Mouse (Mus musculus) stomach, embryonic 16.5 days (tissue): ENCODE measurements around the gene Epb41l2. TPM values are rescaled to one million over a fixed set of nuclear protein-coding genes. Genes with fewer than 3 reads are reported as not detected.

Experiments
- ATAC-seq: fragments of 200-750 bp; cut with Nextera tagmentation; 2 replicates; pipeline ENCODE4 v1.8.0; 2017; ENCODE audit warnings: moderate number of reproducible peaks, moderate TSS enrichment; ENCODE audit not compliant: insufficient read depth, low FRiP score
- H3K27ac ChIP-seq: fragments of 300-500 bp; sonication (generic); 2 replicates; pipeline ENCODE4 v1.5.1; 2014; ENCODE audit warnings: low read length
- H3K27me3 ChIP-seq: fragments of 300-500 bp; sonication (generic); 2 replicates; pipeline ENCODE4 v1.6.1; 2014; ENCODE audit warnings: low read length, control low read depth, mixed read lengths; ENCODE audit not compliant: control insufficient read depth, insufficient read depth
- H3K36me3 ChIP-seq: fragments of 300-500 bp; sonication (generic); 2 replicates; pipeline ENCODE4 v1.6.1; 2014; ENCODE audit warnings: low read length; ENCODE audit not compliant: control insufficient read depth, insufficient read depth
- H3K4me1 ChIP-seq: fragments of 300-500 bp; sonication (generic); 2 replicates; pipeline ENCODE4 v1.6.1; 2014; ENCODE audit warnings: low read length, control low read depth, mixed read lengths; ENCODE audit not compliant: control insufficient read depth, insufficient read depth
- H3K4me2 ChIP-seq: fragments of 300-500 bp; sonication (generic); 2 replicates; pipeline ENCODE4 v1.6.1; 2014; ENCODE audit warnings: low read depth, low read length, mixed read lengths
- H3K4me3 ChIP-seq: fragments of 300-500 bp; sonication (generic); replicated peaks from 2 replicates; pipeline ENCODE4 v1.5.1; 2014; ENCODE audit warnings: mild to moderate bottlenecking, low read length
- H3K9ac ChIP-seq: fragments of 300-500 bp; sonication (generic); 2 replicates; pipeline ENCODE4 v1.6.1; 2014; ENCODE audit warnings: low read length
- H3K9me3 ChIP-seq: fragments of 300-500 bp; sonication (generic); replicated peaks from 2 replicates; pipeline ENCODE4 v1.6.1; 2016; ENCODE audit warnings: low read length, control low read depth; ENCODE audit not compliant: control insufficient read depth
- WGBS: fragments of 180-500 bp; shearing (Covaris S2); extraction: QIAGEN DNeasy Blood & Tissue Kit; methylation state at CpG from one replicate; pipeline ENCODE4 v1.1.7; 2014; 5-methylcytosine and 5-hydroxymethylcytosine counted together
- polyA plus RNA-seq: library from polyadenylated mRNA; unstranded; fragments of >200 nt; fragmentation: Nextera tagmentation; extraction: Ambion mirVana; gene quantifications from 2 replicates; pipeline ENCODE4 v1.2.1, GENCODE M21; 2015

The Epb41l2 gene
- polyA plus RNA-seq, 1 experiment from 2014 or later = 60.9 TPM

DNA sequence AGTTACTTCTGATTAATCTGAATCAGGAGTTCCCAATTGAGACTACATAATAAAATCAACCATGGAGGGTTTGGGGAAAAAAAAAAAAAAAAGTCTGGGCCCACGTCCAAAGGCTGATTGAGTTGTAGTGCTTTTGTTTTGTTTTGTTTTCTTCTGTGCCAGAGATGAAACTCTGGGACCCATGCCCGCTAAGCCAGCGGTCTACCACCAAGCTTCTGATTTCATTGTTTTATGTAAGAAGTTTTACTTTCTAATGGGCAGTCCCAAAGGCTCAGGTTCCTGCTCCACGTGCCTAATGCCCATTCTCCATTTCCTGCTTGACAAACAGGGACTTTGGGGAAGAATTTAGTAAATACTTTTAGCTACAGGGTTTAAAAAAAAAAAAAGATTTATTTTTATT is 33.9 kb upstream of the Epb41l2 start:
- no peak for ATAC-seq
- H3K27me3 ChIP-seq = no peaks in the 10 kb centered on the region
- H3K9ac ChIP-seq = no peak overlapping the region
- H3K9me3 ChIP-seq = no peaks in the 10 kb centered on the region
- no peak overlapping the region for H3K4me2 ChIP-seq
- WGBS = 70% methylated on average over 4 of the region's 4 CpGs
- no peaks in the 10 kb centered on the region for H3K4me1 ChIP-seq
- H3K27ac ChIP-seq = no peak overlapping the region
- no peaks in the 10 kb centered on the region for H3K36me3 ChIP-seq
- no peak overlapping the region for H3K4me3 ChIP-seq

DNA sequence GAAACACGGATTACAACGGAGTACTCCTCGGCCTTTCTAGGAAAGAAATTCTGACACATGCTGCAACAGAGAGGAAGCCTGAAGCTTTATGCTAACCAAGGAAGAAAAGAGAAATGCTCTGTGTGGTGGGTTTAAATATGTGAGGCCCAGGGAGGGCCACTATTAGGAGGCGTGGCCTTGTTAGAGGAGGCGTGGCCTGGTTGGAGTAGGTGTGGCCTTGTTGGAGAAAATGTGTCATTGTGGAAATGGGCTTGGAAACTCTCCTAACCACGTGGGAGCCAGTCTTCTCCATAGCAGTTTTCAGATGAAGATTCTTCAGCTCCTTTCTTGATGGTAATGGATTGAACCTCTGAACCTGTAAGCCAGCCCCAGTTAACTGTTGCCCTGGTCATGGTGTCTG is 32.1 kb upstream of the Epb41l2 start:
- 75% methylated on average over 6 of the region's 6 CpGs for WGBS

DNA sequence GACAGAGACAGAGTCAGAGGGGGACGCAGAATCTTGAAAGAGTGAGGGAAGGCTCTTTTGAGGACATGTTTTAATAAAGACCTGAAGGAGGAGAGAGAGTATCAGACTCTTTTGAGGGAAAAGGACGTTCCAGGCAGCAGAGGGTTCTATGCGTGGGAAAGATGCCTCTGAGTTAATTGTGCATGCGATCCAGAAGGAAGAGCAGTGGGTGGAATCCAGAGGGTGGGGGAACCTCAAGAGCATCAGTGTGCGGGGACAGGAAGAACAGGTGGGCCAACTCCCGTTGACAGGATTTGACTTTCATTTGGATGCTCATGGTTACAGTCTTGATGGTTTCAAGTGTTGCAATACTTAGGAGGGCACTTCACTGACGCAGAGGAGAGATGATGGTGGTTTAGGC is 29.5 kb upstream of the Epb41l2 start:
- H3K27me3 ChIP-seq = no peaks in the 10 kb centered on the region
- no peak for ATAC-seq
- no peak overlapping the region for H3K9ac ChIP-seq
- no peak overlapping the region for H3K4me2 ChIP-seq
- no peaks in the 10 kb centered on the region for H3K9me3 ChIP-seq
- no peaks in the 10 kb centered on the region for H3K36me3 ChIP-seq
- 84% methylated on average over 7 of the region's 7 CpGs for WGBS
- no peak overlapping the region for H3K27ac ChIP-seq
- H3K4me1 ChIP-seq = 0 out of 2 replicates have a peak, but pooled peaks cover 4% of the 10 kb centered on the region
- H3K4me3 ChIP-seq = no peak overlapping the region

More for the DNA sequence above, 32.1 kb upstream of the Epb41l2 start:
- Histone ChIP-seq H3K4me3 (no peak overlapping the region), H3K27me3 (no peaks in the 10 kb centered on the region), H3K9ac (no peak overlapping the region), H3K36me3 (no peaks in the 10 kb centered on the region), H3K4me2 (no peak overlapping the region), H3K4me1 (0 out of 2 replicates have a peak, but pooled peaks cover 4% of the 10 kb centered on the region), H3K9me3 (no peaks in the 10 kb centered on the region), H3K27ac (no peak overlapping the region)
- ATAC-seq = no peak

DNA sequence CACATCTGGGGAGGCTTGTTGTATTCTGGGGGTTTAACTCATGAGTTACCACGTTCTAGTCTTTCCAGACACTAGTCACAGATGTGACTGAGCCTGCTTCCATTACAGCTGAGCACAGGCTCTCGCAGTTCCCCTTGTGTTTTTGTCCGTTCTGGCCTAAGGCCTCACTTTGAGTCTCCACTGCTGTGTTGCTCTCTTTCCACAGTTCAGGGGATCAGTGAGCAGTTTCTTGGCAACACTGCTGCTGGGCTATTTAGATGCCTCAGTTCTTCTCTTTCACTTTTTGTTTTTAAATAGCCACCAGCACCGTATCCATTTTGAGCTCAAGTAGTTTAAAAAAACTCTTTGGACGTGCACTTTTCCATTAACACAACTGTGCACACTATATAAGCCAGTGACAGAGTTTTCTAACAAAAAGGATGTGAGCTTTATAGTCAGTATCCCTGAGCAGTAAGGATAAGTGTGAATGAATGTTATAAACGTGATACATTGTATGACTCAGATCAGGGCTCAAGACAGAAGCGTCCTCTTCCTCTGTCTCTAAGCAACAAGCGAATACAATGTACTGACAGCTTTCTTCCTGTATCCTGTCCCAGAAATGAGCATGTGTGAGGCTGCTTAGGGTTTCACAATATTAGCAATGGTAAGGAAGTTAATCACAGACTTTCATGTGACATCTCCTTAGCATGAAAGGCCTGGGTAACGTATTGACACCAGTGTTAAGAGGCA is 28.1 kb upstream of the Epb41l2 start:
- Histone ChIP-seq H3K4me2 (no peak overlapping the region), H3K4me3 (no peak overlapping the region), H3K27me3 (no peaks in the 10 kb centered on the region), H3K27ac (peak overlapping the region; percentile 70), H3K4me1 (0 out of 2 replicates have a peak, but pooled peaks cover 4% of the 10 kb centered on the region), H3K9me3 (no peaks in the 10 kb centered on the region), H3K9ac (no peak overlapping the region), H3K36me3 (no peaks in the 10 kb centered on the region)
- 49% methylated on average over 9 of the region's 9 CpGs for WGBS
- ATAC-seq = peak; percentile 64; the same call in 1 of the 2 replicates

DNA sequence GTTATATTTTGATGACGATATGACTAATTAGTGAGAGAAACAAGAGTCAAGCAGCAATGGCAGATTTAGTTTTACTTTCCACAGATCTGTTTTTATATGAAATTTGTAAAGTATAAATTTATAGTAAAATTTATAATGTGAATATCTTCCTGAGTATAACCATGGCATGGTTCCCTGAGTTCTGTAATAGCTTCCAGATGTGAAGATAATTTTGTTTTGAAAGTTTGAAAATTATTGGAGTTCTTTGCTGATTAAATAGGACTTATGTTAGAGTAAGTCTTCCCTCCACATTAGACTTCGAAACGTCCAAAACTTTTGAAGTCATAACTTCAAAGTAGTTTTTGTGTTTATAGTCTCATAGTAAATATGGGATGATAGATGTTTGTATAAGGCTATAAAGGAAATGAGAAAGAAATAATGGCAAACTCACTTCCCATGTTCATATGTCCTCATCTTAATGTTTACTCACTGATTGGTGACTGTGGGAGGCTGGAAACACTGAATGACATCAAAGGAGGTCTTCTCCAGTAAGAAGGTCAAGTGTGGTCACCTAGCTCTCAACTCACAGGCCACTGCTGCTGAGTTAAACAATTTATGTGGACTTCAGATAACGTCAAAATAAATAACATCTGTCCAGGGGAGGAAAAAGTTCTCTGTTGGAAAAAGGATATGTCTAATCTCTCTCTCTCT is 26.1 kb upstream of the Epb41l2 start:
- Histone ChIP-seq H3K4me3 (no peak overlapping the region), H3K4me2 (no peak overlapping the region), H3K27ac (no peak overlapping the region), H3K9ac (no peak overlapping the region), H3K9me3 (no peaks in the 10 kb centered on the region), H3K4me1 (0 out of 2 replicates have a peak, but pooled peaks cover 4% of the 10 kb centered on the region), H3K27me3 (no peaks in the 10 kb centered on the region), H3K36me3 (no peaks in the 10 kb centered on the region)
- no peak for ATAC-seq
- 42% methylated on average over 4 of the region's 4 CpGs for WGBS

DNA sequence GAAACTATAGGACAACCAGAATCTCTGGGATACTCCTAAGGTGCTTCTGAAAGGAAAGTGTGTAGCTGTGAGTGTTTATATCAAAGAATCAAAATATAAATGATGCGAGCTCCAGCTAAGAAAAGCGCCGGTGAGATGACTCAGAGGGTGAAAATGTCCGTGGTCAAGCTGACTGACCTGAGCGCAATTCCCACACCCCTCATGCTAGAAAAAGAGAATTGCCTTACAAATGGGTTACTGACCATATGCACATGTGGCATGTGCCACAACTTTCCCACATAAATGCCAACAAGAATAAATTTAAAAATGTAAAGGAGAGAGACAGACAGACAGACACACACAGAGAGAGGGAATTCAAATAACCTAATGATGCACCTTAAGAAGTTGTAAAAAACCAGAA is 18.9 kb upstream of the Epb41l2 start:
- H3K9ac ChIP-seq = no peak overlapping the region
- no peak overlapping the region for H3K27ac ChIP-seq
- no peaks in the 10 kb centered on the region for H3K27me3 ChIP-seq
- no peaks in the 10 kb centered on the region for H3K4me1 ChIP-seq
- WGBS = 95% methylated on average over 5 of the region's 5 CpGs
- H3K4me2 ChIP-seq = no peak overlapping the region
- H3K36me3 ChIP-seq = no peaks in the 10 kb centered on the region
- ATAC-seq = no peak
- H3K4me3 ChIP-seq = no peak overlapping the region
- H3K9me3 ChIP-seq = peaks cover 8% of the 10 kb centered on the region; the same call in 1 of the 2 replicates

DNA sequence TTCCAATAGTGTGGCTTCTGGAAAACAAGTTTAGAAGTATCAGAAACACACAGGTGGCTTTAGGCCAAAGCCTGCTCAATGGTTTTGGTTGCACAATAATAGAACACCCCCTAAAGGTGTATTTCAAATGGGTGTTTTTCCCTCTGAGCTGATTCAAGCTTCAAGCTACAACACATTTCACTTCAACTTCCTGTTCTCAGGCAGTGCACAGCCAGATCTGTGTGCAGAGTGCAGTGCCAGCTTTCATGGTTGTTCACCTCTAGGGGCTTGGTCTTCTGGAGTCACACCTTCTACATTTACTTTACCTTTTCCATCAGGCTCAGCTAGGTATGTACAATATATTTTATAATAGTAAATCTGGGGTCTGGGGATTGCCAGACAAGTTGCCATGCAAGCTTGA is 16.8 kb upstream of the Epb41l2 start:
- Histone ChIP-seq H3K4me3 (no peak overlapping the region), H3K9me3 (peaks cover 8% of the 10 kb centered on the region; the same call in 1 of the 2 replicates), H3K27me3 (no peaks in the 10 kb centered on the region), H3K4me2 (no peak overlapping the region), H3K9ac (no peak overlapping the region), H3K27ac (no peak overlapping the region), H3K36me3 (no peaks in the 10 kb centered on the region), H3K4me1 (no peaks in the 10 kb centered on the region)
- no peak for ATAC-seq

DNA sequence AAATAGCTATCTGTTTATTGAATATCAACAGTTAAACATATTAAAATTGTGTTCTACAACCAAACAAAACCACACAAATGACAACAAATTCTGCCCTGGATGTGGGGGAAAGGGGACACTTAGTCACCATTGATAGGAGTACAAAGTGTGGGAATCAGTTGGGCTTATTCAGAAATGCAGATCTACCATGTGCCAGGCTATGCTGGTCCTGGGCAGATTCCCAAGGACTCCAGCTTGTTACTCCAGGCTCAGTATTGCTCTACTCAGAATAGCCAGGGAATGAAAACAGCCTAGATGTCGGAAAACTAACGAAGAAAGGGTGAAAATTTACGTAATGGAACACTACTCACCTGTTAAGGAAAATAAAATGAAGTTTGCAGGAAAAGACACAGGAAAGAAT is 5.7 kb upstream of the Epb41l2 start:
- no peak overlapping the region for H3K4me3 ChIP-seq
- no peaks in the 10 kb centered on the region for H3K36me3 ChIP-seq
- WGBS = 93% methylated on average over 3 of the region's 3 CpGs
- no peak overlapping the region for H3K4me2 ChIP-seq
- no peaks in the 10 kb centered on the region for H3K27me3 ChIP-seq
- H3K9ac ChIP-seq = no peak overlapping the region
- ATAC-seq = no peak
- 0 out of 2 replicates have a peak, but pooled peaks cover 3% of the 10 kb centered on the region for H3K4me1 ChIP-seq
- H3K27ac ChIP-seq = no peak overlapping the region
- no peaks in the 10 kb centered on the region for H3K9me3 ChIP-seq

DNA sequence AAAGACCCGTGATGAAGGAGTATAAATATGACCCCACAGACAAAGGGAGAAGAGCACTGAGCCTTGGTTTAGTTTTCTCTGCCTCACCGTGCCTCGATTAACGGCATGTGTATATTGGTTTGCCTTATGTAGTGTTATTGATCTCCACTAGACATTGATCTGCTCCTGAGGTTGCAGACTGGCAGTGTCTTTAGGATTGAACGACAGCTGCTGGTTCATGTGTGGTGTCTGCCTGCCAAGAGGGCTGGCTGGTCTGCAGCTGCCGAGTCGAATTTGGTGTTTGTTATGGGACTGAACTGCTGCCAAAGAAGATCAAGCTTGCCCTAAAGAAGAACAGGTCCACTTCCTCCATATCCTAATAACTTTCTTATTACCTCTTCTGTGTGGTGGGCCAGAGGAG is 5.2 kb upstream of the Epb41l2 start:
- ATAC-seq = no peak
- 81% methylated on average over 7 of the region's 7 CpGs for WGBS

More for the DNA sequence above, 5.2 kb upstream of the Epb41l2 start:
- Histone ChIP-seq H3K9ac (no peak overlapping the region), H3K4me2 (no peak overlapping the region), H3K4me1 (0 out of 2 replicates have a peak, but pooled peaks cover 3% of the 10 kb centered on the region), H3K27ac (no peak overlapping the region), H3K27me3 (no peaks in the 10 kb centered on the region), H3K4me3 (no peak overlapping the region), H3K36me3 (no peaks in the 10 kb centered on the region), H3K9me3 (no peaks in the 10 kb centered on the region)
